Mouse (Mus musculus) E14TG2a.4 (cell line): ENCODE results near the gene B4galt2.

ENCODE experiments used
- CTCF ChIP-seq: conservative IDR thresholded peaks from 2 replicates; pipeline ENCODE4 v1.5.1; 2014; ENCODE audit warnings: low read length
- NANOG ChIP-seq: IDR thresholded peaks from 2 replicates; pipeline ENCODE4 v1.6.1; 2014; ENCODE audit warnings: borderline replicate concordance, low read length, mixed read lengths

DNA sequence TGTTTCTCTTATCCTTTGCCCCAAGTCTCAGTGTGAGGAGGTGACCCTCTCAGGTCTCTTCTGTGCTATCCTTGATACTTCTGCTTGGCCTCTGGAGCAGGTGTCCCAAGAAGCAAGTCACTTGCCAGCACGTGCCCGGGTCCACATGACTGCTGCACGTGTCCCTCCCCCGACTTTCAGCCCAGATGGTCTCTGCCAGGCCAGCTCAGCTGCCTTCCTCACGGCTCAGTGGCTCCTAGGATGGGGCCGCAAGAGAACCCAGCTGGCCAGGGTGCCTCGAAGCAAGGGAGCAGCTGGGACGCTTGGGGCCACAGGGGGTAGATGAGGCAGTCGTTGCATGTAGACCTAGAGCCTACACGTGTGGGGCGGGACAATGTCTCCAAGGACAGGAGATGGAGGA lies 38.0 kb downstream of the B4galt2 start:
- TF ChIP-seq NANOG (no peak), CTCF (no peak)
